Mouse (Mus musculus) small intestine, adult 2 months (tissue): Measurements from ENCODE around the gene Zfp663.

Experiments
- CTCF ChIP-seq: fragments of 200-500 bp; IDR thresholded peaks from 2 replicates; pipeline ENCODE4 v1.5.1; 2012; ENCODE audit warnings: low read depth, mild to moderate bottlenecking, control low read depth, inconsistent platforms, low read length, moderate library complexity, mixed read lengths; ENCODE audit not compliant: insufficient replicate concordance, insufficient read length; ENCODE audit errors: extremely low read depth
- POLR2A ChIP-seq: fragments of 200-500 bp; IDR thresholded peaks from 2 replicates; pipeline ENCODE4 v1.6.1; 2012; ENCODE audit warnings: low read depth, mild to moderate bottlenecking, control low read depth, inconsistent platforms, low read length, moderate library complexity

- TF ChIP-seq CTCF (no peak), POLR2A (no peak)
These were observed 45.0 kb downstream of the Zfp663 start for GRCm38 (mm10) chr2:165323484-165323883.
